Comparison of ENCODE assay signal across 8 mouse cellular contexts in genomic region chr17:21489500-21490001, GRCm38 (mm10). TPM values are rescaled to one million over a fixed set of nuclear protein-coding genes. Genes with fewer than 3 reads are reported as not detected.
A peak's percentile ranks its signal among the peaks of the same experiment; 100 is the strongest.
DNase-seq lines count a peak whose midpoint lies in the region; ATAC-seq and TF ChIP-seq lines count a peak whose summit lies in the region.

No protein-coding gene starts in this region.

- no peaks in the 10 kb centered on the region for H3K27me3 ChIP-seq in liver, adult 2 months (ENCODE audit: control insufficient read depth, insufficient read depth, low read length)
- H3K27me3 ChIP-seq in neural tube, embryonic 14.5 days (ENCODE audit: control insufficient read depth, insufficient read depth, low read length), result no peaks in the 10 kb centered on the region

- peaks cover 4% of the 10 kb centered on the region; the same call in 1 of the 2 replicates for H3K79me2 ChIP-seq in liver, adult 2 months (ENCODE audit: control insufficient read depth, insufficient read depth, low read length)

- peak overlapping the region; percentile 91; the same call in 1 of the 2 replicates for H3K4me3 ChIP-seq in liver, adult 2 months (ENCODE audit: insufficient read depth, low read depth, low read length)
- peak overlapping the region; percentile 91; the same call in 1 of the 2 replicates for H3K4me3 ChIP-seq in cortical plate, adult 2 months (ENCODE audit: insufficient read depth, low read length)
- peak overlapping the region; percentile 78 for H3K4me3 ChIP-seq in neural tube, embryonic 14.5 days (ENCODE audit: low read depth, low read length)

- H3K36me3 ChIP-seq in liver, adult 2 months (ENCODE audit: control insufficient read depth, insufficient read depth, low read length), result no peaks in the 10 kb centered on the region
- no peaks in the 10 kb centered on the region for H3K36me3 ChIP-seq in neural tube, embryonic 14.5 days (ENCODE audit: control insufficient read depth, insufficient read depth, low read length)

- H3K9ac ChIP-seq in liver, adult 2 months (ENCODE audit: low read depth, low read length), result no peak overlapping the region
- H3K9ac ChIP-seq in neural tube, embryonic 14.5 days (replicated peaks; ENCODE audit: low read depth, low read length), result peak overlapping the region; percentile 67; the same call in 1 of the 2 replicates

- no peak for TF ChIP-seq CTCF in liver, adult 2 months (IDR thresholded peaks at IDR 0.05; ENCODE audit: low read depth, low read length)
- TF ChIP-seq CTCF in cortical plate, adult 2 months (IDR thresholded peaks at IDR 0.05; ENCODE audit: extremely low read depth, insufficient read depth, low read length), result no peak

- WGBS in liver, adult 2 months, result 7% methylated on average over 8 of the region's 8 CpGs
- WGBS in large intestine, adult 2 months, result 3% methylated on average over 8 of the region's 8 CpGs
- 17% methylated on average over 8 of the region's 8 CpGs for WGBS in neural tube, embryonic 14.5 days

- H3K9me3 ChIP-seq in neural tube, embryonic 14.5 days (ENCODE audit: control insufficient read depth, low read length), result no peaks in the 10 kb centered on the region

- no peak for DNase-seq in liver, adult 2 months (ENCODE audit: extremely low read depth, low read depth, low spot score)
- no peak for DNase-seq in liver
- peak; percentile 21 for DNase-seq in large intestine, adult 2 months (ENCODE audit: low read depth, low spot score)
- DNase-seq in frontal cortex, postnatal 10 days (ENCODE audit: low spot score in 2 of 2), result no peak
- DNase-seq in spleen, postnatal 36 days (ENCODE audit: low spot score in 2 of 2), result no peak
- DNase-seq in left cerebral cortex, adult 9 months (ENCODE audit: low spot score in 2 of 2), result no peak

- H3K4me1 ChIP-seq in liver, adult 2 months (ENCODE audit: control insufficient read depth, insufficient read depth, low read length), result peaks cover 2% of the 10 kb centered on the region
- H3K4me1 ChIP-seq in cortical plate, adult 2 months (ENCODE audit: control insufficient read depth, insufficient read depth, low read length), result no peaks in the 10 kb centered on the region; the same call in 1 of the 2 replicates
- 0 out of 2 replicates have a peak, but pooled peaks cover 3% of the 10 kb centered on the region for H3K4me1 ChIP-seq in neural tube, embryonic 14.5 days (ENCODE audit: control insufficient read depth, insufficient read depth, low read length)

- H3K27ac ChIP-seq in liver, adult 2 months (replicated peaks; ENCODE audit: insufficient read depth, low read depth, low read length), result no peak overlapping the region
- no peak overlapping the region for H3K27ac ChIP-seq in cortical plate, adult 2 months (ENCODE audit: insufficient read depth, low read length)
- no peak overlapping the region for H3K27ac ChIP-seq in neural tube, embryonic 14.5 days (ENCODE audit: low read depth, low read length)

- ATAC-seq in neural tube, embryonic 14.5 days (ENCODE audit: low read depth), result no peak

- no peak for TF ChIP-seq POLR2A in liver, adult 2 months (IDR thresholded peaks at IDR 0.05; ENCODE audit: extremely low read depth, insufficient read depth, low read length)
- no peak for TF ChIP-seq POLR2A in cortical plate, adult 2 months (IDR thresholded peaks at IDR 0.05; ENCODE audit: extremely low read depth, insufficient read depth, low read length)

- H3K4me2 ChIP-seq in neural tube, embryonic 14.5 days (ENCODE audit: low read depth, low read length), result peak overlapping the region; percentile 75

RNA-seq across cellular contexts. Expression of gene Zfp53, which starts 0.8 kb away (rescaled TPM):
- 3.8 and 4.3 TPM in 2 replicates for total RNA-seq in liver, adult 2 months (2014; rRNA removed)
- 0.95 and 1.2 TPM in 2 replicates for polyA plus RNA-seq in liver, adult 2 months (2012; rRNA removed)
- 2.9 TPM in 2 replicates for polyA plus RNA-seq in cortical plate, adult 2 months (2012; rRNA removed)
- polyA plus RNA-seq in large intestine, adult 2 months (2012; rRNA removed), result 1.9 and 3.8 TPM in 2 replicates
- 9.6 and 10.4 TPM in 2 replicates for polyA plus RNA-seq in neural tube, embryonic 14.5 days (2014; fragmentation: Nextera tagmentation; extraction: Ambion mirVana)

RNA-seq across cellular contexts. Expression of gene Zfp51, which starts 39.4 kb away (rescaled TPM):
- total RNA-seq in liver, adult 2 months (2014; rRNA removed), result 3.8 and 4.4 TPM in 2 replicates
- 0.28 and 0.50 TPM in 2 replicates for polyA plus RNA-seq in liver, adult 2 months (2012; rRNA removed)
- polyA plus RNA-seq in cortical plate, adult 2 months (2012; rRNA removed), result 3.2 and 3.7 TPM in 2 replicates
- 0.83 and 1.3 TPM in 2 replicates for polyA plus RNA-seq in large intestine, adult 2 months (2012; rRNA removed)
- 12.8 and 15.8 TPM in 2 replicates for polyA plus RNA-seq in neural tube, embryonic 14.5 days (2014; fragmentation: Nextera tagmentation; extraction: Ambion mirVana)

RNA-seq across cellular contexts. Expression of gene Zfp52, which starts 45.8 kb away (rescaled TPM):
- total RNA-seq in liver, adult 2 months (2014; rRNA removed), result 0.94 and 1.3 TPM in 2 replicates
- not detected in 2 replicates for polyA plus RNA-seq in liver, adult 2 months (2012; rRNA removed)
- polyA plus RNA-seq in cortical plate, adult 2 months (2012; rRNA removed), result 2.4 and 3.2 TPM in 2 replicates
- 0.32 and 0.36 TPM in 2 replicates for polyA plus RNA-seq in large intestine, adult 2 months (2012; rRNA removed)
- polyA plus RNA-seq in neural tube, embryonic 14.5 days (2014; fragmentation: Nextera tagmentation; extraction: Ambion mirVana), result 1.5 and 2.3 TPM in 2 replicates
